Mouse (Mus musculus): ENCODE data around the gene Zfp991. TPM values are rescaled to one million over a fixed set of nuclear protein-coding genes. Genes with fewer than 3 reads are reported as not detected.
"Not testable (repeated sequence)": the region's sequence is repeated elsewhere in the genome, so short reads cannot be mapped to it uniquely, and the experiment has no call there.

Gene Zfp991
- total RNA-seq, 2 experiments from 2014 or later: 0.88 to 1.0 TPM

GRCm38 (mm10) chr4:147181969-147182705, 50.3 kb downstream of the Zfp991 start:
- not testable (repeated sequence) for DNase-seq (ENCODE audit: low spot score)

GRCm38 (mm10) chr4:147186824-147187223, 55.0 kb downstream of the Zfp991 start:
- not testable (repeated sequence) for DNase-seq (ENCODE audit: low spot score)

GRCm38 (mm10) chr4:147187283-147187965, 55.6 kb downstream of the Zfp991 start:
- DNase-seq (ENCODE audit: low spot score): not testable (repeated sequence)

DNA sequence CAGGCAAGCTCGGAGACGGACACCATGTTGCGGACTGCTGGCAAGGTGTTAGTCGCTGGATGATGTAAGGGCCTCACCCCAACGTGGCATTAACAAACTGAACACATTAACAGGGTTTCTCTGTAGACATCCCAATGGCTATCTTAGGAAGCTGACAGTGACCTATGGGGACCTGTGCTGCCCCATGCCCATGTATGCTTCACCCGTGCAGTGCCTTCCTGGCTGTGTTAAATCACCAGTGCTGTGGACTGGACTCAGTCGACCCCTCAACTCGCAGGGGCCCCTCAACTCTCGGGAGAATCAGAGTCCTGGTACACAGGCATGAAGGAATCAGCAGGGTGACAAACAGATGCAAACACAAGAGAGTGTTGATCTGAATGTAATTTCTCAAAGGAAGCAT, 63.3 kb downstream of the Zfp991 start:
- not testable (repeated sequence) for DNase-seq (ENCODE audit: low spot score)

DNA sequence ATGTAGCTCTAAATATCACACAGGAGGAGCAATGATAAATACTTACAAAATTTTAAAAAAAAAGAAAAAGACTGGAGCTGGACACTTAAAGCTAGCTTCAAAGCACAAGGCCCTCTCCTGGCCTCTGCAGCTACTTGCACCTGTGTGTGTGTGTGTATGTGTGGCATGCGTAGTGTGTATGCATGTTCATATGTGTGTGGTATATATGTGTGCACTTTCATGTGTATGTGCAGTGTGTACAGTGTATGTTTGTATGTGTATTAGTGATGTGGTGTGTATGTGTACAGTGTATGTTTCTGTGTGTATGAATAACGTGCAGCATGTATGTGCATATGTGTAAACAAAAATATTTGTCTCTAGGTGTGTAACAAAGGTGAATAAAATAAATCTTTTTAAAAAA, 65.4 kb downstream of the Zfp991 start:
- not testable (repeated sequence) for DNase-seq (ENCODE audit: low spot score)

DNA sequence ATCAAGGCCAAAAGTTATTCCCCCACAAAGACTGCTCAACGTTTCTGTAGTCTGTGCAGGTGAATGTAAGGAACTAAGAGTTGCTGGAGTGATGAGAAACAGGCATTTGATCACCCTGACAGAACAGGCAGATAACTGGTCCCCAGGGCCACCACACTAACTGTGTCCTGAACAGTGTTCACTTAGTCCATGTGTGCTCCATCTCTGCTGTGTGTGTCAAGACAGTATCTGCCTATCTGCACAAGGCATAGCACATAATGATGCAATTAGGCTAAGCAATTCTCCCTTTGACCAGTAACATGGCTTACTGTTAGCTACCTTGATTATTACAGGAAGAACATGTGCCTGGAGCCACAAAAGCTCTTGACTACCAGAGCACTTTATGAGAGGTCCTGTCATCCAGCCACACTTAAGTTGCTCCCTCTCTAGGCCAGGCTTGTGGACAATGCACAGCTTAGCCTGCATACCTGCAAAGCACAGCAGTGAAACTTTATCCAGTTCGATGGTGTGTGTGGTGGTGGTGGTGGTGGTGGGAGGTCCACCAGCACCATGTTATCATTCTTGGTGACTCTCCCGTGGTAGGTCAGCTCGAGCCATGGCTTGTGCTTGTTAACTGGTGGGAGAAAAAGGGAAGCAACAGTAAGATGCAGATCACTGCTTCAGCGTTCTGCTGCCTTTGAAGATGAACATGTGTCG, 67.4 kb downstream of the Zfp991 start:
- DNase-seq (ENCODE audit: low spot score): not testable (repeated sequence)

DNA sequence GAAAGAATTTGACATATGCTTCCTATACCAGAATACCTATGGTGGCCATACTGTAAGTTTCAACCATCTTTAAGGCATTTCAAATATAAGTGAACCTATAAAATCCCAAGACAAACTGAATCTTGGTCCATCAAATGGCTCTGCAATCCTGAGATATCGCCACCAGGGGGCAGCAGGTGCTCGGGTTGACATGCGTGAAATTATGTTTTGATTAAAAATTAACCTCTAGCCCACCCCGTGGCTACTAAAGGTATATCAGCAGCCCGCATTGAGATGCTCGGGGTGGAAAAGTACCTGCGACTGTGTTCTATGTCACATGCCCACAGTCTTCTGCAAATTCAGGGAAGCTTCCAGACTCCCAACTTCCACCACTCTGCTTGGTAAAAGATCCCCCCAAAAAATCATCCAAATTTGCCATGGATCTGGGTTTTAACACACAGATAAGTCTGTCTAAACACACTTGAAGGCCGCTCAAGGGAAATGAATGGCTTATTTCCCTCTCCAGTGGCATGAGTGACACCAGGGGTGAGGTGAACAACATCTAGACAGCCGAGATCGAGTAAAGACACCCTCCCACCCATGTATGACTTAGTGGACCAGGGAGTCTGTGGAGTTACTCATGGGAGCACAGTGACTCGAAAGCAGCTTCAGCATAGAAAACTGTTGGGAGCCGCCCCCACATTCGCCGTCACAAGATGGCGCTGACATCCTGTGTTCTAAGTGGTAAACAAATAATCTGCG, 70.3 kb downstream of the Zfp991 start:
- DNase-seq (ENCODE audit: low spot score): not testable (repeated sequence)

DNA sequence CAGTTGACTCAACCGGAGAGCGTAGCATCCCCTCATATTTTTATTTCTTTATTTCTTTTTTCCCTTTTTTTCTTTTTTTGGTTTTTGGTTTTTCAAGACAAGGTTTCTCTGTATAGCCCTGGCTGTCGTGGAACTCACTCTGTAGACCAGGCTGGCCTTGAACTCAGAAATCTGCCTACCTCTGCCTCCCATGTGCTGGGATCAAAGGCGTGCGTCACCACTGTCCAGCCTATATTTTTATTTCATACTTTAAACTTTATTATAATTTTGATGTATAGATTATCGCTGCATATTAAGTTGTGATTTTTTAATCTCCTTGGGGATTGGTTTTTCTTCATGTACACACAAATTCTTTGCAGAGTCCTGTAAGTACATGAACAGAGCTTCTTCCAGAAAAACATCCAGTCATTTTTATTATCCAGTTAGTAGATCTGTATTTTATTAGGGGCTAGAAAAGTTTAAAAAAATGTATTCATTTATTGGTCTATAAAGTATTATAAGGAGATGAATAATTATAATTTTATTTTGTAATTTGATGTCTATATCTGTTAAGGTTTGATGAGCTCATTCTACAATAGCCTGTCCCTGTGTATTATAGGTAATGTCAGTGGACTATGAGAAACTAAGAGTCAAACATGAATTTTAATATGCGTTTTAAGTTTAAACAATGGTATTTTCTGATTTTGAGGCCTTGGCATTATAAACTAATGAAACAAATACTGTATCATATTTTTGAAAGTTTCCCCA, 80.5 kb downstream of the Zfp991 start:
- not testable (repeated sequence) for DNase-seq (ENCODE audit: low spot score)

GRCm38 (mm10) chr4:147214233-147214632, 82.4 kb downstream of the Zfp991 start:
- DNase-seq (ENCODE audit: low spot score): not testable (repeated sequence)

- not testable (repeated sequence) for DNase-seq (ENCODE audit: low spot score)
Measured at GRCm38 (mm10) chr4:147217676-147218075, 85.8 kb downstream of the Zfp991 start.

- not testable (repeated sequence) for DNase-seq (ENCODE audit: low spot score)
Measured at GRCm38 (mm10) chr4:147219319-147220070, 87.7 kb downstream of the Zfp991 start.

DNA sequence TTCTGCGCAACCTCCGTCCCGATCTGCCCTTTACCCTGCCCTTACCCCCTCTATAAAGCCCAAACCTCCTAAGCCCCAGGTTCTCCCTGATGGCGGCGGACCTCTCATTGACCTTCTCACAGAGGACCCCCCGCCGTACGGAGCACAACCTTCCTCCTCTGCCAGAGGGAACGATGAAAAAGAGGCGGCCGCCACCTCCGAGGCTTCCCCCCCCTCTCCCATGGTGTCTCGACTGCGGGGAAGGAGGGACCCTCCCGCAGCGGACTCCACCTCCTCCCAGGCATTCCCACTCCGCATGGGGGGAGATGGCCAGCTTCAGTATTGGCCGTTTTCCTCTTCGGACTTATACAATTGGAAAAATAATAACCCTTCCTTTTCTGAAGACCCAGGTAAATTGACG, 88.4 kb downstream of the Zfp991 start:
- not testable (repeated sequence) for DNase-seq (ENCODE audit: low spot score)

DNA sequence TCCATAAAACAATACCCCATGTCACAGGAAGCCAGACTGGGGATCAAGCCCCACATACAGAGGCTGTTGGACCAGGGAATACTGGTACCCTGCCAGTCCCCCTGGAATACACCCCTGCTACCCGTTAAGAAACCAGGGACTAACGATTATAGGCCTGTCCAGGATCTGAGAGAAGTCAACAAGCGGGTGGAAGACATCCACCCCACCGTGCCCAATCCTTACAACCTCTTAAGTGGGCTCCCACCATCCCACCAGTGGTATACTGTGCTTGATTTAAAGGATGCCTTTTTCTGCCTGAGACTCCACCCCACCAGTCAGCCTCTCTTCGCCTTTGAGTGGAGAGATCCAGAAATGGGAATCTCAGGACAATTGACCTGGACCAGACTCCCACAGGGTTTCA, 90.2 kb downstream of the Zfp991 start:
- not testable (repeated sequence) for DNase-seq (ENCODE audit: low spot score)

DNA sequence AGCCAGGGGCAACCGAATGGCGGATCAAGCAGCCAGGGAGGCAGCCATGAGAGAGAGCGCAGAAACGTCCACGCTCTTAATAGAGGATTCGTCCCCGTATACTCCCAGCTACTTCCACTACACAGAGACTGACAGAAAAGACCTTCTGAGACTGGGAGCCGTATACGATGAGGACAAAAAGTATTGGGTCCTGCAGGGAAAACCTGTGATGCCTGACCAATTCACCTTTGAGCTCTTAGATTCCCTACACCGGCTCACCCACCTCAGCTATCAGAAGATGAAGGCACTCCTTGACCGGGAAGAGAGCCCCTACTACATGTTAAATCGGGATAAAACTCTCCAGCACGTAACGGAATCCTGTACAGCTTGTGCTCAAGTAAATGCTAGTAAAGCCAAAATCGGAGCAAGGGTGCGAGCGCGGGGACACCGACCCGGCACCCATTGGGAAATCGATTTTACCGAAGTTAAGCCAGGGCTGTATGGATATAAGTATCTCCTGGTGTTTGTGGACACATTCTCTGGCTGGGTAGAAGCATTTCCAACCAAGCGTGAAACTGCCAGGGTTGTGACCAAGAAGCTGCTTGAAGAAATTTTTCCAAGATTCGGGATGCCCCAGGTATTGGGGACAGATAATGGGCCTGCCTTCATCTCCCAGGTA, 92.1 kb downstream of the Zfp991 start:
- not testable (repeated sequence) for DNase-seq (ENCODE audit: low spot score)

GRCm38 (mm10) chr4:147225616-147226015, 93.8 kb downstream of the Zfp991 start:
- DNase-seq (ENCODE audit: low spot score): not testable (repeated sequence)

DNA sequence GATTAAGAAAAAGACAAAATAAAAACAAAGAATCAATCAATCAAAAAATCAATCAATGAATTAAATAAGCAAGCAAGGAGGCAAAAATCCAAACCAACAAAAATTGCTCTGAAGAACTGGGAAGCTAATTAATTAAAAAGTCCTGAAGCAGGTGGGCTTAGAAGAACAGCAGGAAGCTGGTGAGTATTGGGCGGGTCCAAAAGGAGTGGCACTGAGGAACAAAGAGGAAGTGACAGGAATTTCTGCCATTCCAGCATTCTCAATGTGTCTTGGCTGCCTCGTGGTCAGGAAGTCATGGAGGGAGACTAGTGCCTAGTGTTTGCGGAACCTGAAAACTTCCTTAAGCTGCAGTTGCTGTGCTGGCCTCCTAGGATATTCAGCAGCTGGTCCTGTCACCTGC, 98.2 kb downstream of the Zfp991 start:
- not testable (repeated sequence) for DNase-seq (ENCODE audit: low spot score)

Measured in gastrocnemius, adult 18-20 months (tissue).